Mouse (Mus musculus) megakaryocyte, adult 5-6 weeks (primary cell): Measurements from ENCODE around the gene Sowaha. TPM values are rescaled to one million over a fixed set of nuclear protein-coding genes. Genes with fewer than 3 reads are reported as not detected.
"Not testable (repeated sequence)": the region's sequence is repeated elsewhere in the genome, so short reads cannot be mapped to it uniquely, and the experiment has no call there.

ENCODE experiments used
- ATAC-seq: 2 replicates; pipeline ENCODE4 v1.8.0; 2016; ENCODE audit warnings: mild to moderate bottlenecking, inconsistent platforms; ENCODE audit not compliant: poor library complexity, severe bottlenecking
- total RNA-seq, 2 experiments: library from RNA; stranded (forward) in 1 of 2; stranded (reverse) in 1 of 2; fragments of 153-499, 151-499 nt in 1 of 2; fragments of 221-1000, 200-1000 nt in 1 of 2; gene quantifications; 2 replicates each; pipeline versions ENCODE4 v1.2.3 to v1.2.4; 2015 to 2017

Gene Sowaha
- total RNA-seq, 2 experiments from 2014 or later = not detected

DNA sequence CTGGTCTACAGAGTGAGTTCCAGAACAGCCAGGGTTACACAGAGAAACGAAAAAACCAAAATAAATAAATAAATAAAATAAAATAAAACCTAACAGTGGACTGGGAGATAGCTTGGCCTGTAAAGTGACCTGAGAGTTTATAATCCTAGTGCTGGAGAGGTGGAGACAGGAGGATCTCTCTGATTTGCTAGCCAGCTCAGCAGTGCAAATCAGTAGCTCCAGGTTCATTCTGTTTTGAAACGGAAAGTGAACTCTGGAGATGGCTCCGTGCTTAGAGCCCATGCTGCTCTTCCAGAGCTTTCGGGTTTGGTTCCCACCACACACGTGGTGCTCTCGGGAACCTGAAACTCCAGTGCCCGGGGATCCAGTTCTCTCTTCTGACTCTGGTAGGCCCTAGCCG is 32.1 kb downstream of the Sowaha start:
- no peak for ATAC-seq

DNA sequence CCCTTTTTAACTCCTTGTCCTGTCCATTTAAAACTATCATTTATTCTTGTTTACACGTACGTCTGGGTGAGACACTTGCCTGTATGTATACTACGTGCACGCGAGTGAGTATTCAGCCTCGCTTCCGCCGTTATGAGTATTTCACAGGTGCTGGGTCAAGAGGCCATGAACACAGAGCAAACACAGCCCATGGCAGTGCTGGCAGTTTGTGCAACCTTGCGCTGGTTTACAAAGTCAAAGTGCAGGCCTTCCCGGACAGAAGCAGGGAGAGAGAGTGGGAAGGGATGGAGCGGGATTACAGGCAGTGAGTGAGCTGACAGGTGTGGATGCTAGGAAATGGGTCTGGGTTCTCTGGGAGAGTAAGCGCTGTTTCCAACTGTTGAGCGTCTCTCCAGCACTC is 33.9 kb downstream of the Sowaha start:
- no peak for ATAC-seq

DNA sequence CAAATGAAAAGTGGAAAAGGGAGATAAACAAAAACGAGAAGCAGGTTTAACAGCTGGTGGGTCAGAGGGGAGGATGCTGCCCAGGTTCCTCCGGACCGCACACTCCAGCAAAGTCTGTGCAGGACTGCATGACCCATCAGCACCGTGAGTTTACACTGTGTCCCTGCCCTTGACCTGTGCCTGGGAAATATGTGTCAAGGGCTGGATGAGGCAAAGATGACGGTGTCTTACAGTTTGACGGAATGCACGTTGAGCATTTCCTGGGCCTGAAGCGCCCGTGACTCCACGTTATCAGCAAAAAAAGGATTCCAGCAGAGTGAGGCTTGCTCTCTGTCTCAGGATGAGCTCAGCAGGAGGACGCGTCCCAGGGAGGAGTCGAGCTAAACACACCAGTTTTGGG is 34.5 kb downstream of the Sowaha start:
- ATAC-seq = no peak

DNA sequence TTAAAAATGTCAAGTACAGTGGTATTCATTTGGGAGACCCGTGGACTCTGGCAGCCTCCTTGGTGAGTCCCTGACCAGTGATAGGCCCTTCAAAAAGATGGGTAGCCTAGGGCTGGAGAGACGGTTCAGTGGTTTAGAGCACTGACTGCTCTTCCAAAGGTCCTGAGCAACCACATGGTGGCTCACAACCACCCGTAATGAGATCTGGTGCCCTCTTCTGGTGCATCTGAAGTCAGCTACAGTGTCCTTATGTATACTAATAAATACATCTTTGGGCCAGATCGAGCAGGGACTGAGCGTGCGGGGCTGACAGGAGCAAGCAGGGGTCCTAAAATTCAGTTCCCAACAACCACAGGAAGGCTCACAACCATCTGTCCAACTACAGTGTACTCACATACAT is 36.2 kb downstream of the Sowaha start:
- ATAC-seq = no peak

DNA sequence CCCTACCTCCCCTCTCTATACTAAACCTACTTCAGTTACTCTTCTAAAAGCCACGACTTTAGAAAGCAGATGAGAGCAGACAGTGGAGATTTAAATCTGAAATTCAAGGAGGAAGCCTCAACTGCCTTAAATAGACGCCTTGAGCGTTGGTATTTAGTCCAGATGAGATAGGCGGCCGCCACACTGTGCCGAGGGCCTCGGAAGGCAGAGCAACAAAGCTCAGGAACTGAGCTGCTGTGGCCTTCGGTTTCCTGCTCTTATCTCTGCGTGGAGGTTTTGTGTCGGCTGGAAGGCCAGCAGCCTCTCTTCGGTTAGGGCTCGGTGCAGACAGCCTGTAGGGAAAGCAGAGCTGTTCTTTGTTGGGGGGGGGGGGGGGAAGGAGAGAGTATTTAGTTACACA is 38.2 kb downstream of the Sowaha start:
- no peak for ATAC-seq

DNA sequence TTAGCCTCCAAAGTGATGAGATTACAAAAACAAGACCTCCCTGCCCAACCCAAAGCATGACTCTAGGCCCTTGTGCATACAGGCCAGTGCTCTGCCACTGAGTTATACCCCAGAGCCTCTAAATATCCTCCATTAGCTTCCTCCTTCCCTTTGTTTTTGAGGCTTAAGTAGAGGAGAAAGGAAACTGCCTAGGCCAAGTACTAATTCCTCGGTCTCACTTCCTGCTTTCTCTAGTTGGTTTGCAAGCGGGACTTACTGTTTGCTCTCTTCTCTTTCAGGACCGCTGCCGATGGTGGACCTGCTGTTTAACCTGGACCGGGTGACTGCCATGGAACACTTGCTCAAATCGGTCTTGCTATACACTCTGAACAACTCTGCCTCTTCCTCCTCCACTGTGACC is 43.7 kb downstream of the Sowaha start:
- ATAC-seq = peak; percentile 66

DNA sequence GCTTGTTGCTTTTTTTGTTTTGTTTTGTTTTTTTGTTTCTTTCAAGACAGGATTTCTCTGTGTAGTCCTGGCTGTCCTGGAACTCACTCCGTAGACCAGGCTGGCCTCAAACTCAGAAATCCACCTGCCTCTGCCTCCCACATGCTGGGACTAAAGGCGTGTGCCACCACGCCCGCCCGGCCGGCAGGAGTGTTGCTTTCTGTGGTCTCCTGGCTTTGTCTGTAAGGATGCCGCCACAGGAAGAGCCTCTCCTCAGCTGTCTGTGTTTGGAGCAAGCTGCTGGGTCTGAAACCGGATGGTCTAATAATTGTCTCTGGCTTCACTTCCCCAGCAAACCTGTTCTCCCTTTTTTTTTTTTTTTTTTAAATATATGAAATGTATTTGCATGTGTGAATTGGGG is 44.6 kb downstream of the Sowaha start:
- no peak for ATAC-seq

DNA sequence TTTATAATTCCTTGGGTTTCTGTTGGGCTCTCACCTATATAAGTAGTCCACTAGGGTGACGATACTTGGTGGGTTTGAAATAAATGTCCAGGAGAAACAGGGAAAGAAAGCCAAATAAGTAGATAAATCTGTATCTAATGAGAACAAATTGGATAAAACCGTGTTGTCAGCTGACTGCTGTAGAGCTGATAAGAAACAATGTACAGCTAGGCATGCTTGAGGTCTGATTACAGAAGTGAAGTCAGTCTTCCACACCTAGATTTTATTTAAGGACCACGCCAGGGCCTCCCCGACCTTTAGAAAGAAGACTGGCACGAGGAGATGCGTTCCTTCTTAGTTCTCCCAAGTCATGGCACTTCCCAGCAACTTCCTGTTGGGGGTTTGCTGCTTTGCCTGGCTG is 47.0 kb downstream of the Sowaha start:
- no peak for ATAC-seq

DNA sequence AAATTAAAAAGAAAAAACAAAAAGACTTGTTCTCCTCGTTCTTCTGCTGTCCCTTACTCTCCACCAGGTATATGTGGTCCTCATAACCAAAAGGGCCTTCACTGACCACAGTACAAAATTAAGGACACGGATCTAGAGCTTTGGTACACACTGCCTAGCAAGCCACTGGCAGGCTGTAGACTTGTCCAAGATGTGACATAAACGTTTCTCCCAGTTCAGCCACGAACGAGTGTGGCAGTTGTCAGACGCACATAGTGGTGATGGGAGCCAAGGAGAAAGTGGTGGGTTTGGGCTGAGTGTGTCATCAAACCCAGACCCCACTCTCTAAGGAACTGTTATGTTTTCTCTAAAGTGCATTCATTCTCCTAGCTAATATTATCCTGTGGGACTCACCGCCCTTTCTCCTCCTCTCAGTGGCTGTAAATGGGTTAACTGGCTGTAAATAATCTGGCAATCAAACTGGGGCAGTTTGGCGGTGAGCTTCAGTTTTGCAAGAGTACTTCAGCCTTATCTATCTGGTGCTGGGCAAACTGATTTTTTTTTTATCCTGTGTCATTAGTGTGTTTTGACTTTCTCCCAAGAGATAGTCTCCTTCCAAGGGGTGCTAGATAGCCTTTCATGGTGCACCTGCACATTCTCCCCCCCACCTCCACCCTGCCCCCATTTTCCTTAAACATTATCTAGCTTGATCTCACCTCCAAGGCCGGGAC is 48.6 kb downstream of the Sowaha start:
- ATAC-seq = no peak

DNA sequence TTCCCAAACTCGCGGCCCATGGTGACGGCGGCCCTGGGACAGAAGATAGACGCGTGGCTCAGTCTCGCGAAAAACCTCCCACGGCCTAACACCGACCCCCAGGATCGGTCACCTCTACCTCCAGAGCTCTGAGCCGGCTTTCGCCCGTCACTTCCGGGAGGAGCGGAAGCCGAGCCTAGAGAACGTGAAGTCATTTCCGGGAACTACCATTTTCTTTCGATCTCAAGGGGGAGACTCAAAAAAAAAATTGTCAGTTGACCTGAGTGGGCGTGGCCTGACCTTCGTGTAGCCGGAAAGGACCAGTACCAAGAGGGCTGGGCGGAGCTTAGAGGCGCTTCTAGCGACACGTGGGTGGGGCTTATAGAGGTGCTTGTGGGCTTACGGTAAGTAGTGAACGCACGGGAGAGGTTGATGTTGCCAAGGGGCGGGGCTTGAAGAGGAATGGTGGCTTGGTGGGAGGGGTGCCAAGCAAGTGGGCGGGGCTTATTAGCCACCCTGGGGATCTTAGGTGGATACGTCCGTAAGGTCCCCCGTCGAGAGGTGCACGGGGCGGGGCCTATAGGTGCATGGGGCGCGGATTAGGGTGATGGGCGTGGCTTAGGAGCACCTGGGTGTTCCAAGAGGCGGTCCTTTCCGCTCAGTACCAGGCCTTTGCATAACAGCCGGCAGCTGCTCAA is 49.3 kb downstream of the Sowaha start, which contains the start of the genes Uqcrq and Gdf9:
TSS of gene Uqcrq (minus strand) at position 162 of the 677 bp plus-strand sequence.
TSS of gene Gdf9 (plus strand) at position 354 of the 677 bp plus-strand sequence.
- peak; percentile 89 for ATAC-seq

DNA sequence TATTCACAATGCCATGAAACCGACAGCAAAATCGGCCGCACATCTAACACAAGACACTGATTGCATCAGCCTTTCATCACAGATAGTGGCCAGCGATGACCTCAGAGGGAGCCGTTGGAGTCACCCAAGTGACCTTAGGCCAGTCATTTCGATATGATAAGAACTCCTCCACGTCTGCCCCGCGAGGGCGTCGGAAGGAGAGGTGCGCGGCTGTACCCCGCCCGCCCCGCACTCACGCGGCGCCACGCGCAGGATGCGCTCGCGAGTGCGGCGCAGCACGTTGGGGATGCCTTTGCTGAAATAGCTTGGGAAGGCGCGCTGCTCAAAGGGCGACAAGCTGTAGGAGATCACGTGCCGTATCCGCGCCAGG is 49.8 kb downstream of the Sowaha start:
- ATAC-seq = peak; percentile 45

DNA sequence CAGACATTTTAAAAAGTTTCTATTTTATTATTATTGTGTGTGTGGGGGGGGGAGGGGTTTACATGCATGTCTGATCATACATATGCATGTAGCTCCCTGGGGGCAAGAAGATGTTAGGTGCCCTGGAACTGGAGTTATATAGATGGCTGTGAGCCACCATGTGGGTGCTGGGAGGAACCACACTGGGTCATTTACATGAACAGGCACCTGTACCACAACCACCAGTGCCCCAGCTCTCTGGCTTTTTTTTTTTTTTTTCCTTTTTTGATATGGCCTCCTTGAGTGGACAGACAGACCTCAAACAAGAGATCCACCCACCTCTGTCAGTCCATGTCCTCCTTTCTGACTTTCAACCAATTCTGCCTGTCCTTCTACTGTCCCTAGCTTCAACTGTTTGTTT is 50.9 kb downstream of the Sowaha start:
- no peak for ATAC-seq

DNA sequence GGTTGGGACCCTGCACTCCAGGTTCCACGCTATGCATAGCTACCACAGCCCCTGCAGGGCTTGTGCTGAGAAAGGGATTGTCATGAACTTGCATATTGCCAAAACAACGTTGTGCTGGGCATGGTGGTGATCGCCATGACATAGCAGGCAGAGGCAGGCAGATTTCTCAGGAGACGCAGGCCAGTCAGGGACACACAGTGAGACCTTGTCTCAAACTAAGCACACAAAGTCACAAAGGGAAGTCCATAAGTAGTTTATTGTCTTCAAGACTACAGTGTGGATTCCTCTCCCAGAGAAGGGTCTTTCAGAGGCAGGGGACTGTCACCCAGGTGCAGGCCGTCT is 51.4 kb downstream of the Sowaha start:
- ATAC-seq = no peak

DNA sequence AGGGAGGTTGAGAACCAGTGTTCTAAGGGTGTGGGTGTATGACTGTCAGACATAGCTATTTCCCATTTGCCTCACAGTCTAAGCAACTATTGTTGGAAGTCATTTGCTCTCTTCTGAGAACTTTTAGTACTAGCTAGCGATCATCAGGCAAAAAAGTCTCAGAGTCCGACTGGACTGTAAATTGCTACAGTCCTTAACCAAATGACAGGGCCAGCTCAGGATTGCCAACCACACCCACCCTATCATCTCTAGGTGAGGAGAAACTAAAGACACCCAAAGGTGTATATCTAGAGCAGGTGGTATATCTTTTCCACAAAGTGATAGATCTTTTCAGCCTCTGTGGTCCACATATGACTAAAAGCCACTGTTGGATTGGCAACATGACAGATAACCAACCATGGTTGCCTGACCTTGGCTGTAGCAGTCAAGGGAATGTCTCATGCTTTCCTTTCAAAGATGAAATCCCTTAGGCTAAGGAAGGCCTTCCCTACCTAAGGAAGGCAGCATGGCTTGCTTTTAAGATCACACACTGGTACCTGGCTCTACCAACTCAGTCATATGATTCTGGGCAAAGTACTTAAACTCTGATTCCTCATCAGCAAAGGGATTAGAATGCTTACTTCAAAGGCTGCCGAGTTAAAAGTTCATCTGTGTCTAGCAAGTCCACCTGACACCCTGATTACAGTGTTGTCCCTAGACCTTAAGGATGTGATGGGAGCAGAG is 51.9 kb downstream of the Sowaha start:
- no peak for ATAC-seq

DNA sequence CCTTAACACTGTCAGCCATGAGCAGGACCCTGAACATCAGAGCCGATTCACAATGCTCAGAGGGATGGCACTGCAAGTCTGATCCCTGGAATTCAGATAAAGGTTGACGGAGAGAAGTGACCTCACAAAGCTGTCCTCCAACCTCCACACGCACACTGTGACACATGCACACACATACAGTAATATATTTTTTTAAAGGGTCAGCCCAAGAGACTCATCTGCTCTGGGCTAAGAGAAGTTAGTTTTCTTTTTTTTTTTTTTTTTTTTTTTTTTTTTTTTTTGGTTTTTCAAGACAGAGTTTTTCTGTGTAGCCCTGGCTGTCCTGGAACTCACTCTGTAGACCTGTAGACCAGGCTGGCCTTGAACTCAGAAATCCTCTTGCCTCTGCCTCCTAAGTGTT is 53.2 kb downstream of the Sowaha start:
- not testable (repeated sequence) for ATAC-seq

Other genes with a start within 250 kb of the Sowaha start
- 84.8 and 87.0 TPM in 2 replicates for gene Hspa4, start 179.8 kb downstream of the Sowaha start, total RNA-seq (2015)
- gene Hspa4, start 179.8 kb downstream of the Sowaha start, total RNA-seq (2017) = 313 and 322 TPM in 2 replicates
- gene Zcchc10, start 155.6 kb downstream of the Sowaha start, total RNA-seq (2015) = 14.2 and 19.0 TPM in 2 replicates
- 1.9 and 3.2 TPM in 2 replicates for gene Zcchc10, start 155.6 kb downstream of the Sowaha start, total RNA-seq (2017)
- gene Aff4, start 129.4 kb downstream of the Sowaha start, total RNA-seq (2015) = 59.1 and 62.0 TPM in 2 replicates
- 38.3 and 38.4 TPM in 2 replicates for gene Aff4, start 129.4 kb downstream of the Sowaha start, total RNA-seq (2017)
- not detected in 2 replicates for gene Leap2, start 57.1 kb downstream of the Sowaha start, total RNA-seq (2015)
- gene Leap2, start 57.1 kb downstream of the Sowaha start, total RNA-seq (2017) = not detected in 2 replicates
- 163 and 181 TPM in 2 replicates for gene Uqcrq, start 49.4 kb downstream of the Sowaha start, total RNA-seq (2015)
- 53.2 and 54.8 TPM in 2 replicates for gene Uqcrq, start 49.4 kb downstream of the Sowaha start, total RNA-seq (2017)
- gene Gdf9, start 49.3 kb downstream of the Sowaha start, total RNA-seq (2015) = 0.54 and 1.6 TPM in 2 replicates
- gene Gdf9, start 49.3 kb downstream of the Sowaha start, total RNA-seq (2017) = 2.5 and 5.7 TPM in 2 replicates
- not detected in 2 replicates for gene Gm10447, start 23.2 kb downstream of the Sowaha start, total RNA-seq (2015)
- gene Gm10447, start 23.2 kb downstream of the Sowaha start, total RNA-seq (2017) = 0.11 TPM in 1 of 2 replicates, not detected in the other
- 0.05 and 0.13 TPM in 2 replicates for gene Shroom1, start 23.1 kb downstream of the Sowaha start, total RNA-seq (2015)
- 0.07 and 4.5 TPM in 2 replicates for gene Shroom1, start 23.1 kb downstream of the Sowaha start, total RNA-seq (2017)
- gene Gm9837, start 9.8 kb downstream of the Sowaha start, total RNA-seq (2015) = not detected in 2 replicates
- gene Gm9837, start 9.8 kb downstream of the Sowaha start, total RNA-seq (2017) = not detected in 2 replicates
- not detected in 2 replicates for gene Gm9945, start 108 bp downstream of the Sowaha start, total RNA-seq (2015)
- gene Gm9945, start 108 bp downstream of the Sowaha start, total RNA-seq (2017) = not detected in 2 replicates
- gene Sept8, start 39.0 kb upstream of the Sowaha start, total RNA-seq (2015) = 9.0 and 9.5 TPM in 2 replicates
- gene Sept8, start 39.0 kb upstream of the Sowaha start, total RNA-seq (2017) = 6.1 and 10.1 TPM in 2 replicates
- gene Kif3a, start 87.1 kb upstream of the Sowaha start, total RNA-seq (2015) = 2.5 and 4.1 TPM in 2 replicates
- gene Kif3a, start 87.1 kb upstream of the Sowaha start, total RNA-seq (2017) = 3.3 and 5.0 TPM in 2 replicates
- 5.5 and 13.1 TPM in 2 replicates for gene Il4, start 138.4 kb upstream of the Sowaha start, total RNA-seq (2015)
- gene Il4, start 138.4 kb upstream of the Sowaha start, total RNA-seq (2017) = 8.0 and 8.7 TPM in 2 replicates
- 0.18 TPM in 2 replicates for gene Il13, start 154.4 kb upstream of the Sowaha start, total RNA-seq (2015)
- 0.28 and 0.62 TPM in 2 replicates for gene Il13, start 154.4 kb upstream of the Sowaha start, total RNA-seq (2017)
- gene Rad50, start 227.0 kb upstream of the Sowaha start, total RNA-seq (2015) = 23.9 and 26.7 TPM in 2 replicates
- gene Rad50, start 227.0 kb upstream of the Sowaha start, total RNA-seq (2017) = 33.7 and 38.1 TPM in 2 replicates
- not detected in 2 replicates for gene Il5, start 240.5 kb upstream of the Sowaha start, total RNA-seq (2015)
- not detected in 2 replicates for gene Il5, start 240.5 kb upstream of the Sowaha start, total RNA-seq (2017)